9 mouse cellular contexts compared by ENCODE assay signal in the genomic region with DNA sequence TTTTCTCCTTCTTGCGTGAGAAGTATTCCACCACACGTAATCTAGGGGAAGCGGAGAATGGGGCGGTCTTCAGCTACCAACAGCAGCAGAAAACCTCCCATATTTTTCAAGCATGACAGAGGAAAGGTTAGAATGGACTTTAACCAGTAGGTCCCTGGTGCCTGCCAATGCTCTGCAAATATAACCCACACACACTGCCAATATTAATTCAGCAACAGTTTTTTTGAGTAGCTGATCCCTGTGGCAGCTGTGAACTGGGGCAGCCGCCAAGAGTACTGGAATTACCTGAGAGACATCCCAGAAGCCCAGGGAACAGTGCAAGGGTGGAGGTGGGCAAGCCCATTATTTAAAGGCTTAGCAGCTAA.
DNase-seq lines count a peak whose midpoint lies in the region; ATAC-seq lines count a peak whose summit lies in the region.
"Had no signal": no experiment of that assay in that cellular context is flagged by ENCODE, and none has a peak within 500 bp of the region (broad histone marks: within the 10 kb centered on the region; RNA-seq: fewer than 3 reads in every experiment).

No protein-coding gene starts in this region.

- no peaks in the 10 kb centered on the region for H3K4me1 ChIP-seq in midbrain, embryonic 15.5 days
- H3K4me1 ChIP-seq in midbrain, embryonic 14.5 days (ENCODE audit: control insufficient read depth, insufficient read depth, low read length), result no peaks in the 10 kb centered on the region
- peaks cover 3% of the 10 kb centered on the region; the same call in 1 of the 2 replicates for H3K4me1 ChIP-seq in limb, embryonic 15.5 days

- H3K4me3 ChIP-seq in midbrain, embryonic 15.5 days, result no peak overlapping the region
- H3K4me3 ChIP-seq in midbrain, embryonic 14.5 days (replicated peaks; ENCODE audit: low read depth, low read length), result no peak overlapping the region
- no peak overlapping the region for H3K4me3 ChIP-seq in limb, embryonic 15.5 days
- H3K4me3 ChIP-seq: midbrain, embryonic 12.5 days had no signal

- H3K9ac ChIP-seq in midbrain, embryonic 15.5 days, result no peak overlapping the region
- no peak overlapping the region for H3K9ac ChIP-seq in midbrain, embryonic 14.5 days (replicated peaks; ENCODE audit: low read length)
- H3K9ac ChIP-seq in limb, embryonic 15.5 days, result no peak overlapping the region
- H3K9ac ChIP-seq: midbrain, embryonic 12.5 days had no signal

- DNase-seq in cerebellum, postnatal 10 days, result peak; percentile 12 to 22
- DNase-seq in cerebellum, postnatal 36 days, result no peak
- DNase-seq in midbrain, embryonic 14.5 days, result no peak
- no peak for DNase-seq in testis, postnatal 10 days (ENCODE audit: low spot score)
- DNase-seq in cerebellum, adult 9-11 months, result no peak

- 0 out of 2 replicates have a peak, but pooled peaks have one; percentile 37 for ATAC-seq in midbrain, embryonic 15.5 days (replicated peaks)
- ATAC-seq in midbrain, embryonic 14.5 days (ENCODE audit: low FRiP score, low TSS enrichment), result no peak
- ATAC-seq in limb, embryonic 15.5 days (ENCODE audit: insufficient number of reproducible peaks, low FRiP score, low TSS enrichment, low read depth), result no peak
- ATAC-seq in frontal cortex, adult (ENCODE audit: low TSS enrichment), result no peak

- H3K27ac ChIP-seq in midbrain, embryonic 15.5 days, result no peak overlapping the region
- H3K27ac ChIP-seq in midbrain, embryonic 14.5 days (replicated peaks; ENCODE audit: low read depth, low read length), result no peak overlapping the region
- 0 out of 2 replicates have a peak overlapping the region, but pooled peaks have one; percentile 40 for H3K27ac ChIP-seq in limb, embryonic 15.5 days
- H3K27ac ChIP-seq: midbrain, embryonic 12.5 days had no signal

- 77% methylated on average over 5 of the region's 5 CpGs for WGBS in midbrain, embryonic 15.5 days
- WGBS in midbrain, embryonic 14.5 days, result 87% methylated on average over 5 of the region's 5 CpGs
- 60% methylated on average over 5 of the region's 5 CpGs for WGBS in limb, embryonic 15.5 days

- H3K27me3 ChIP-seq in midbrain, embryonic 15.5 days (replicated peaks), result no peaks in the 10 kb centered on the region
- H3K27me3 ChIP-seq in midbrain, embryonic 14.5 days (ENCODE audit: control insufficient read depth, insufficient read depth, low read length), result no peaks in the 10 kb centered on the region
- no peaks in the 10 kb centered on the region for H3K27me3 ChIP-seq in limb, embryonic 15.5 days
- H3K27me3 ChIP-seq: midbrain, embryonic 12.5 days had no signal

- H3K9me3 ChIP-seq in midbrain, embryonic 15.5 days, result no peaks in the 10 kb centered on the region
- H3K9me3 ChIP-seq in midbrain, embryonic 14.5 days (ENCODE audit: control insufficient read depth, low read length), result no peaks in the 10 kb centered on the region
- no peaks in the 10 kb centered on the region for H3K9me3 ChIP-seq in limb, embryonic 15.5 days
- H3K9me3 ChIP-seq: midbrain, embryonic 12.5 days had no signal

- H3K4me2 ChIP-seq in midbrain, embryonic 15.5 days, result no peak overlapping the region
- no peak overlapping the region for H3K4me2 ChIP-seq in midbrain, embryonic 14.5 days (ENCODE audit: low read length)
- H3K4me2 ChIP-seq in limb, embryonic 15.5 days, result no peak overlapping the region
- H3K4me2 ChIP-seq: midbrain, embryonic 12.5 days had no signal

- no peaks in the 10 kb centered on the region for H3K36me3 ChIP-seq in midbrain, embryonic 15.5 days (replicated peaks)
- H3K36me3 ChIP-seq in midbrain, embryonic 14.5 days (ENCODE audit: control insufficient read depth, insufficient read depth, low read length), result no peaks in the 10 kb centered on the region
- no peaks in the 10 kb centered on the region for H3K36me3 ChIP-seq in limb, embryonic 15.5 days
- H3K36me3 ChIP-seq: midbrain, embryonic 12.5 days had no signal

Comparison
In these comparisons a context has a peak if more than half of its experiments do, and no peak if none do; other contexts are left out.
1. DNase-seq: peak in cerebellum, postnatal 10 days (2 of 2); none in cerebellum, postnatal 36 days (0 of 2), midbrain, embryonic 14.5 days (single experiment), testis, postnatal 10 days (single experiment) and cerebellum, adult 9-11 months (single experiment).